Mouse (Mus musculus) midbrain, embryonic 10.5 days (tissue): ENCODE measurements around the gene Plcb3. TPM values are rescaled to one million over a fixed set of nuclear protein-coding genes. Genes with fewer than 3 reads are reported as not detected.

Source experiments
- DNase-seq: peaks from one replicate; pipeline ENCODE4 v3.0.0-alpha.2; 2017; ENCODE audit warnings: low spot score
- H3K27ac ChIP-seq: fragments of 300-500 bp; sonication (generic); replicated peaks from 2 replicates; pipeline ENCODE4 v1.5.1; 2016; ENCODE audit warnings: mild to moderate bottlenecking
- H3K27me3 ChIP-seq: fragments of 300-500 bp; sonication (generic); 2 replicates; pipeline ENCODE4 v1.6.1; 2016; ENCODE audit warnings: low read depth, mild to moderate bottlenecking; ENCODE audit not compliant: poor library complexity, severe bottlenecking
- H3K36me3 ChIP-seq: fragments of 300-500 bp; sonication (generic); 2 replicates; pipeline ENCODE4 v1.6.1; 2016; ENCODE audit warnings: mild to moderate bottlenecking, moderate library complexity
- H3K4me1 ChIP-seq: fragments of 300-500 bp; sonication (generic); 2 replicates; pipeline ENCODE4 v1.6.1; 2016
- H3K4me3 ChIP-seq: fragments of 300-500 bp; sonication (generic); 2 replicates; pipeline ENCODE4 v1.5.1; 2016; ENCODE audit warnings: mild to moderate bottlenecking, moderate library complexity
- H3K9me3 ChIP-seq: fragments of 300-500 bp; sonication (generic); replicated peaks from 2 replicates; pipeline ENCODE4 v1.6.1; 2016; ENCODE audit warnings: mild to moderate bottlenecking
- WGBS: fragments of 180-500 bp; shearing (Covaris S2); methylation state at CpG from one replicate; pipeline ENCODE4 v1.1.7; 2016; 5-methylcytosine and 5-hydroxymethylcytosine counted together
- polyA plus RNA-seq: library from polyadenylated mRNA; unstranded; fragments of >200 nt; fragmentation: Nextera tagmentation; extraction: Ambion mirVana; gene quantifications from 2 replicates; pipeline ENCODE4 v1.2.1, GENCODE M21; 2016

Plcb3 gene
- polyA plus RNA-seq, 1 experiment from 2014 or later = 22.4 TPM

DNA sequence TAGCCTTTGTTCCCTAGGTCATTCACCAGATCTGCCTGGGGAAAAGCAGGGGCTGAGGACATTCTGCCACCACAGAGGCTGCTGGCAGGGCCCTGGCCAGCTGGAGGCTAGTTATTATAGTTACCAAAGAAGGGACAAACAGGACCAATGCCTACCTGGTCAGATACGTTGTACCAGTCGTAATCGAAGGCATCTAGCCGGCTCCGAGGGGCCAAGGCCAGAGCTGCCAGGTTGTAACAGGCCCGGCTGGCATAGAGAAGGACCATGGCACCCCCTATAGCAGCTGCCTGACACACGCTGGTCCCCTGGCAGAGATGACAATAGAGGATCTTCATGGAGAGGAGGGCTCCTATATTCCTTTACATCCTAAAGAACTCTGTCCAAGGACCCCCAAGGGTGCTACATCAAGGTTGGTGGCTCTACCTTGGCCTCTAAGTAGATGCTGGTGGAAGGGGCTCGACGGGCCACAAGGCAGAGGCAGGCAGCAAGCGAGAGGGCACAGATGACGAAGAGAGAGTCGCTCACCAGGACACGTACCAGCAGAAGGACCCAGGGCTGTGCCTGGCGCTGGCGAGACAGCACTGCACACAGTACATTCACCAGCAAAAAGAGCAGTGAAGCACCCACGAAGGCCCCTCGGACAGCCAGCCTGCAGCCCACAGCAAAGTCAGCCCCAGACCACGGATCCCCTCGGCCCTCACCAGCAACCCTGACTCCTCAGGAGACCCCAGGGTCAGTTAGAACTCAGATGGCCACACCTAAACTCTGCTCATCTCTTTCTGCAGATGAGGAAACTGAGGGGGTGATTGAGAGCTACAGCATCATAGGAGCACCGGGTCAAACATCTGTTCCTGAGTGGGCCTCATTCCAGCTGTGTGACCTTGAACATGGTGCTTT, 36.9 kb downstream of the Plcb3 start:
- peak overlapping the region; percentile 24; the same call in 1 of the 2 replicates for H3K4me3 ChIP-seq
- no peaks in the 10 kb centered on the region for H3K9me3 ChIP-seq
- H3K27ac ChIP-seq = no peak overlapping the region
- 88% methylated on average over 20 of the region's 20 CpGs for WGBS
- peaks cover 47% of the 10 kb centered on the region for H3K4me1 ChIP-seq
- H3K36me3 ChIP-seq = 0 out of 2 replicates have a peak, but pooled peaks cover 2% of the 10 kb centered on the region
- DNase-seq = no peak
- H3K27me3 ChIP-seq = peaks cover 47% of the 10 kb centered on the region

DNA sequence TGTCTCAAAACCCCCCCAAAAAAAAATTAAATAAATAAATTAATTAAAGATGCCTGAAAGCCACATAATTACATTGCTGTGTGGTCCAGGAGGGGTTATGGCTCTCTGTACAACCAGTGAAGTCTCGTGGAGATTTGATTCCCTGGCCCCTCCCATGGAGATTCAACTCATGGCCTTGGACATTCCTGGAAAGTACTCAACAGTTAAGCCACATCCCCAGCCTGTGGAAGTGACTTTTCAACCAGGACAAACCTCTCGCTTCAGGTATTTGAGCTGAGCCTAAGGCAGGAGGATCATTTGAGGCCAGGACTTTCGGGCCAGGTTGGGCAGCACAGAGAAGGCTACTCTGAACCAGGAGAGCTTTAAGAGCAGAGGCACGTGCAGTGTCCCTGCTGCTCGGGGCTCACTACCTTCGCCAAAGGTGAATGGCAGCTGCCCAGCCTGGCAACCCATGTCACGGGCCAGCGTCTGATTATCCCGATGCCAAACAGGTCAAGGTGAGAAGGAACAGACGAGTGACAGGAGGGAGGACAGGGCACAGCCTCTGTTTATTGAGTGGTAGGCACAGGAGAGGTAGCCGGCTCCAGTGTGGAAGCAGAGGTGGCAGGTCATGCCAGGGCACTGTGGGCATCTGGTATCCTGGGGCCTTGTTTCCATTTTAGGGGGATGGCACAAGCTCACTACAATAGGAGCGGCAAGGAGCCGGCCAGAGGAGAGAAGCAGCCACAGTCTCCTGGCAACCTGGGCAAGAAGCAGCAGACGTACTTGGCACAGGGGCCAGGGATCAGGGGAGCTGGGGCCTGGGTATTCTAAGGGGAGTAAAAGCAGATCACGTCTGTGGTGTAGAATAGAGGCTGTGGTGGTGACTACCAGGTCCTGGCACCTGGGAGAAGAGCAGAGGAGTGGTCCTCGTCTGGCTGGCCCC, 38.5 kb downstream of the Plcb3 start:
- DNase-seq = no peak
- 82% methylated on average over 16 of the region's 16 CpGs for WGBS
- H3K4me3 ChIP-seq = no peak overlapping the region
- H3K9me3 ChIP-seq = no peaks in the 10 kb centered on the region
- H3K36me3 ChIP-seq = 0 out of 2 replicates have a peak, but pooled peaks cover 2% of the 10 kb centered on the region
- peaks cover 63% of the 10 kb centered on the region for H3K27me3 ChIP-seq
- H3K4me1 ChIP-seq = peaks cover 48% of the 10 kb centered on the region
- no peak overlapping the region for H3K27ac ChIP-seq

DNA sequence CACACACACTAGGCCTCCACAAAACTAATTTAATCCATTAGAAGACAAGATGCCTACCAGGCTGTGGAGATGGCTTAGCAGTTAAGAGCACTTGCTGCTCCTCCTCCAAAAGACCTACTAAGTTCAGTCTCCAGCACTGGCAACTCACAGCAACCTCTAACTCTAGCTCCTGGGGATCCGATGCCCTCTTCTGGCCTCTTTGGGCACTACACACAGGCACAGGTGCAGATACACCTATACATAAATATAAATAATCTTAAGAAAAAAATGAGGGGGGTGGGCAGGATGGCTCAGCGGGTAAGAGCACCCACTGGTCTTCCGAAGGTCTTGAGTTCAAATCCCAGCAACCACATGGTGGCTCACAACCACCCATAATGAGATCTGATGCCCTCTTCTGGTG, 40.0 kb downstream of the Plcb3 start:
- no peaks in the 10 kb centered on the region for H3K9me3 ChIP-seq
- DNase-seq = no peak
- 23% methylated on average over 3 of the region's 3 CpGs for WGBS
- H3K27me3 ChIP-seq = peaks cover 78% of the 10 kb centered on the region
- H3K4me1 ChIP-seq = peaks cover 39% of the 10 kb centered on the region
- 0 out of 2 replicates have a peak, but pooled peaks cover 2% of the 10 kb centered on the region for H3K36me3 ChIP-seq
- no peak overlapping the region for H3K27ac ChIP-seq
- no peak overlapping the region for H3K4me3 ChIP-seq

DNA sequence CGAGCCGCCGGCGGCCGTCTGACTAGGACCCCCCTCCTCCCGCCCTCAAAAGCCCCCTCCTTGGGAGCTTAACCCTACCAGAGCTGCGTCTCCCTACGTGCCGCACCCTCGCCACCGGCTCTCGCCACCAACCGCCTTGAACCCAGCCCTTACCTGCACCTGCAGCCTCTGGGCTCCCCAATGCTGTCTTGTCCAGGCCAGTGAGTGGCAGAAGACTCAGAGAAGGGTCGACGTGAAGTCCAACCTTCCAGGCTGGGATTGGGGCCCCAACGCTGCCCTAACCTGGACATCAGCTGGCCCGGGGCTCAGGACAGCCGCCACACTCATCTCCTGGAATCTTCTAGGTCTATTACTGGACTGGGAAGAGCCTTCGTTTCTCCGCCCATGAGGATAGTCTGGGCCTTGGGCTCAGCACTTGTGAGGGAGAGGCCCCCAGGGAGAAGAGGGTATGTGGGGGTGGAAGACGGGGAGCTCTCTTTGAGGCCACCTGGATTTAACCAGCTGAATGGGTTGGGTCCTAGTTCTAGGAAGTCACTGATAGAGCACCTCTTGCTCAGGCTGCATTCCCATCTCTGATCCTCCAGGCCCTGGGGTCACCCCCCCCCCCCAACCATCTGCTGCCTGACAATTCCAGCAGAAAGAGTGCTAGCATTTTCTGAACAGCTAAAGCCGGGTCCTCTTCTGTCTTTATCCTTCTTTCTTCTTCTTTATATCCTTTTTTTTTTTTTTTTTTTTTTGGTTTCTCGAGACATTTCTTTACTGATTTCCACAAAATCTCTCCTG, 41.9 kb downstream of the Plcb3 start, which contains the start of gene Kcnk4:
TSS of gene Kcnk4 (minus strand) at position 321 of the 783 bp plus-strand sequence.
- WGBS = 13% methylated on average over 20 of the region's 23 CpGs
- H3K27ac ChIP-seq = no peak within 1 kb of the TSS; the same call in 1 of the 2 replicates
- no peak for DNase-seq

DNA sequence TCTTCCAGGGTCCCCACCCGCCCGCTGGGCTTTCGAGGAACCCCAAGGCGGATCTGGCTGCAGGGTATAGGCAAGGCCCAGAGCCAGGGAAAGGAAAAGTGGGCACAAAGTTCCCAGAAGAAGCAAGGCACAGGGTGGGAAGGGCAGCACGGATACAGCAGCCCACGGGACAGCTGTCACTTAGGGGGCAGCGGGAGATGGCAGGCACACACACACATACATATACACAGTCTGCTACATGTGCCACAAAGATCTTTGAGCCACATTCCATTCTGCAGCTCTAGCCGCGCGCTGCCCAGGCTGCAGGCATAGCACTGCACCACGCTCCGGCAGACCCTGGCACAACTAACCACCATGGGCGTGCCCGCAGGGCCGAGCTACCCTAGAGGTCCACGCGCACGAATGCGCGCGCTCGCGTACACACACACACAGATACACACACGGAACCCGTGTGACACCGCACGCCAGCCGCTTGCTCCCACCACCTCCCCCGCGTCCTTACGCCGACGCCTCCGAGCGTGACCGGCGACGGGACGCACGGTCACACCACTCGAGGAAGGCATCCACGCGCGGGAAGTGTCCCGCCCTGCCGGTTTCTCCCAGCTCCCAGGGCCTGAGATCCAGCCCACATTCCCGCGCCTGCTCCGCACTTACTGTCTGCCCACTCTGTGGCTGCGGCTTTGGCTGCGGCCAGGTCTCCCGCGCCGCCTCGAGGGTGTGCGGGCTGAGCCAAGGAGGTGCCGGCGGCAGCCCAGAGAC, 42.7 kb downstream of the Plcb3 start:
- H3K4me1 ChIP-seq = peaks cover 20% of the 10 kb centered on the region
- DNase-seq = no peak
- H3K9me3 ChIP-seq = no peaks in the 10 kb centered on the region
- peaks cover 85% of the 10 kb centered on the region for H3K27me3 ChIP-seq
- peak overlapping the region; percentile 47 for H3K4me3 ChIP-seq
- H3K36me3 ChIP-seq = 0 out of 2 replicates have a peak, but pooled peaks cover 2% of the 10 kb centered on the region
- no peak overlapping the region; the same call in 1 of the 2 replicates for H3K27ac ChIP-seq
- WGBS = 3% methylated on average over 58 of the region's 58 CpGs

More for the DNA sequence above, 41.9 kb downstream of the Plcb3 start, which contains the start of gene Kcnk4:
- Histone ChIP-seq H3K4me1 (peaks cover 24% of the 10 kb centered on the region), H3K9me3 (no peaks in the 10 kb centered on the region), H3K4me3 (peak within 1 kb of the TSS; percentile 47), H3K36me3 (0 out of 2 replicates have a peak, but pooled peaks cover 2% of the 10 kb centered on the region), H3K27me3 (peaks cover 85% of the 10 kb centered on the region)

DNA sequence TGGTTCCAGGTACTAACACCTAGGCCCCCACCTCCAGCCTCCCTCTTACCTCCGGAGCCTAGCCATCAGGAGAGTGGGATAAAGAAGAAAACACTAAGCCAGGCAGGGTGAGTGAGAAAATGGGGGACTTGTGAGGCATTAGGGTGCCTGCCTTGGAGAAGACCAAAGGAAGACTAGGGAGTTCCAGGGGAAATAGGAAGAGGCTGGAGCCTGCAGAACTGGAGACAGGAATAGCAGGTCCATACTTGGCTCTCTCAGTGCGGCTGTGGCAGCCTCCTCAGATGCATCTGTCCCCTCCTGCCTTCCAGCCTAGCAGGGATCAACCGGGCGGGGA, 43.2 kb downstream of the Plcb3 start:
- Histone ChIP-seq H3K27ac (no peak overlapping the region), H3K36me3 (0 out of 2 replicates have a peak, but pooled peaks cover 1% of the 10 kb centered on the region), H3K4me3 (no peak overlapping the region), H3K9me3 (no peaks in the 10 kb centered on the region), H3K27me3 (peaks cover 85% of the 10 kb centered on the region), H3K4me1 (peaks cover 23% of the 10 kb centered on the region)
- 18% methylated on average over 4 of the region's 4 CpGs for WGBS
- no peak for DNase-seq

DNA sequence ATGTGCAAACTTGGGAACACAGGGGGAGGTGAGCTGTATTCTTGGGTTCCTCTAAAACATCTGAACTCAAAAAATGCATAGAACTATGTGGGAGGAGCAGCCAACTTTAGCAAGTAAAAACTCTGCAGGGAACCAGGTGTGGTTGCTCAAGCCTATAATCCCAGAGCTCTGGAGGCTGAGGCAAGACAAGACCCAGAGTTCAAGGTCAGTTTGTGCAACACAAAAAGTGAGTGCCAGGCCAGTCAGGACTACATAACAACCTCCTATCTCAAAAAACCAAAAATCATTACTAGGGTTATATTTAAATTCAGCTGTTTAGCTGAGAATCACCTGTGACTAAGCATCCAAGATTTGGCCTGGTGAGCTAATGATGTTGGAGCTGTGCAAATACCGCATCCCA, 44.3 kb downstream of the Plcb3 start:
- WGBS = 48% methylated on average over 1 of the region's 1 CpGs
- H3K36me3 ChIP-seq = no peaks in the 10 kb centered on the region
- peaks cover 32% of the 10 kb centered on the region for H3K4me1 ChIP-seq
- H3K27me3 ChIP-seq = peaks cover 95% of the 10 kb centered on the region
- no peak overlapping the region for H3K4me3 ChIP-seq
- no peak overlapping the region for H3K27ac ChIP-seq
- H3K9me3 ChIP-seq = no peaks in the 10 kb centered on the region
- no peak for DNase-seq

DNA sequence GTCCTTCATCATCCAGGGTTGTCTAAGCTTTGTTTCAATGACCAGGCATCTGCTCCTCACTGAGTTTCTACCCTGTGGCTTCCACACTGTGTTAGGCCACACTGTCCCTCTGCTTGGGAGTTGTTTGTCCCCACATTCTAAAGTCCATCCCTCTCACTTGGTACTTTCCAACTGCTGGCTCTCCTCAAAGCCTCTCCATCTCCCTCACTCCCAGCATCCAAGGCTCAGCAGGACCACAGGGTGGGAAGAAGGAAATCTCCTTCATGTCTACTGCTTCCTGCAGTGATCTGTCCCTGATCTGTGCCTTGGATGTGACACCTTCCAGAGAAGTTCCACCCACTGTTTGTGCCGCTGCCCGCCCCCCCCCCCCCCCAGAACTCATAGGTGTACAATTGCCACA, 45.3 kb downstream of the Plcb3 start:
- Histone ChIP-seq H3K27me3 (peaks cover 100% of the 10 kb centered on the region), H3K4me3 (no peak overlapping the region), H3K27ac (no peak overlapping the region), H3K4me1 (peaks cover 42% of the 10 kb centered on the region), H3K9me3 (no peaks in the 10 kb centered on the region; the same call in 1 of the 2 replicates), H3K36me3 (no peaks in the 10 kb centered on the region)
- DNase-seq = no peak
- 0% methylated on average over 2 of the region's 2 CpGs for WGBS

DNA sequence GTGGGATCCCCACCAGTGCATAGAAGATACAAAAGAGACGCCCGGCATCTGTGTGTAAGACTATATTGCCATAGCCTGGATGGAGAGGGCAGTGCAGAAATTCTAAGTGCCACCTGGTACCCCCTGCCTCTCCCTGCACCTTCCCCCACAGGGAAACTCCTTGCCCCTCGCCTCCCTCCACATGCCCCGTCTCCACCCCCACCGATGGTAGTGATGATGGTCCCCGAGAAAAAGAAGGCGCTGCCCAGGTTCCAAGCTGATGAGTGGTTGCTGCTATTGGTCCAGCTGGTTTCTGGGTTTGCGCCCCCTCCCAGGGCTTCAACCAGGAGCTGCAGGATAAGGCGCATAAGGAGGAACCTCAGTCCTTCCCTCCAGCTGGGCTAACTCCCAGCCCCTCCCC, 48.2 kb downstream of the Plcb3 start:
- Histone ChIP-seq H3K36me3 (no peaks in the 10 kb centered on the region), H3K27ac (no peak overlapping the region), H3K27me3 (peaks cover 100% of the 10 kb centered on the region), H3K4me1 (peaks cover 44% of the 10 kb centered on the region), H3K9me3 (no peaks in the 10 kb centered on the region; the same call in 1 of the 2 replicates), H3K4me3 (no peak overlapping the region; the same call in 1 of the 2 replicates)
- DNase-seq = no peak
- 8% methylated on average over 9 of the region's 9 CpGs for WGBS

DNA sequence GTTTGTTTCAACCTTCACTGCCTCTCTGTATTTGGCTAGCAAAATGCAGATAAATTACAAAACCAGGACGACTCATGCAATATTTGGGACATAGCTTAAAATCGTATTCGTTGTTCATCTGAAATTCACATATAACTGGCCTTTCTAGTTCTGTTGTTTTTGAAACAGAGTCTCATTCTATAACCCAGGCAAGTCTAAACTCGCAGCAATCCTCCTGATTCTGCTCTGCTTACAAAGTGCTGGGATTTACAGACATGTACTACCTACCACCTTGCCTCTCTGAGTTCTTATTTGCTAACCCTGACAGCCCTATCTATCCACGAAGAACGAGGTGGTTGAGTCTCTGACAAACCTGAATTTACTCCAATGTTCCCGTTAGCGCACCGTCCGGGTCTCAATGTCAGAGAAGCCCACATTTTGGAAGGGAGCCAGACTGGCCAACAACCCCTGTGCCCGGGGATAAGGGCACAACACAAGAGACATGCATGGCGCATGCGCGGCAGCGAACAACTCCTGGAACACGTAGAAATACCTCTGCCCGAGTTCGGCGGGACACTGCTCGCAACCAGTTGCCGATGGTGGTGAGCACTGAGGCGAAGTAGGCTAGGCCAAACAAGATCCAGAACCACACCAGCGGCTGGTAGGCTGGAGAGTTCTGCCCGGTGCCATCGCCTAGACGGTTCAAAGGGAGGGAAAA, 49.6 kb downstream of the Plcb3 start:
- 9% methylated on average over 26 of the region's 26 CpGs for WGBS
- H3K4me3 ChIP-seq = peak overlapping the region; percentile 42
- DNase-seq = peak; percentile 45
- no peaks in the 10 kb centered on the region for H3K36me3 ChIP-seq
- peaks cover 54% of the 10 kb centered on the region for H3K4me1 ChIP-seq
- H3K27ac ChIP-seq = no peak overlapping the region
- no peaks in the 10 kb centered on the region; the same call in 1 of the 2 replicates for H3K9me3 ChIP-seq
- H3K27me3 ChIP-seq = peaks cover 97% of the 10 kb centered on the region
